Mouse (Mus musculus): Measurements from ENCODE around the gene C1qtnf4. TPM values are rescaled to one million over a fixed set of nuclear protein-coding genes. Genes with fewer than 3 reads are reported as not detected.

C1qtnf4 gene
- polyA plus RNA-seq, 2 experiments: 1.9 to 2.7 TPM

DNA sequence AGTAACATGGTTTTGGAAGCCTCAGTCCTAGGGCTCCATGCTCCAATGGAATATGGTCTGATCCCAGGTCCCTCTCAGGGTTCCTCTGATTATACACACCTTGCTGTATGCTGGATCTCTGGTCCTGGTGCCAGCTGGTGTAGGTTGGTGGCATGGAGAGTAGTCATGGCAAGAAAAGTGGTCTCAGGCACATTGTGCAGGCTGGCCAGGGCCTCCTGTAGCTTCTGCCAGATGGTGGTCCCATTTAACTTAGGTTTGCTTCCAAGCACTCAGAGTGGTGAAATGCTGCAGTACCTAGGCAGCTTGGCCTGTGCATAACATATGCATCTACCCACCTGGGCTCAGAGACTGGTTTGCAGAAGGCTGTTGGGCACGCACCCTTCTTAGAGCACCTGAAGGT is 35.3 kb upstream of the C1qtnf4 start:
- Histone ChIP-seq H3K36me3 (replicated peaks; ENCODE audit: control insufficient read depth, insufficient read depth, low read depth) (peaks cover 32% of the 10 kb centered on the region), H3K9ac (replicated peaks) (no peak overlapping the region), H3K27ac (no peak overlapping the region), H3K4me2 (ENCODE audit: low read depth) (no peak overlapping the region), H3K4me3 (ENCODE audit: insufficient read depth in 1 of 2, low read depth in 2 of 2, low read length in 2 of 2) (no peak overlapping the region), H3K9me3 (ENCODE audit: control insufficient read depth, low read length) (no peaks in the 10 kb centered on the region), H3K4me1 (replicated peaks; ENCODE audit: control insufficient read depth in 2 of 2, insufficient read depth in 2 of 2, low read length in 1 of 2) (peaks cover 16% of the 10 kb centered on the region in 2 experiments), H3K27me3 (ENCODE audit: control insufficient read depth, insufficient read depth, low read length) (no peaks in the 10 kb centered on the region)
- WGBS (ENCODE audit: insufficient replicate concordance): 76% methylated on average over 1 of the region's 1 CpGs
- DNase-seq (ENCODE audit: low read depth in 3 of 3, low spot score in 3 of 3) (no peak), ATAC-seq (ENCODE audit: insufficient read depth) (no peak)
- TF ChIP-seq EP300 (IDR thresholded peaks at IDR 0.05; ENCODE audit: low read depth) (no peak), CTCF (IDR thresholded peaks at IDR 0.05; ENCODE audit: low read depth) (no peak)

DNA sequence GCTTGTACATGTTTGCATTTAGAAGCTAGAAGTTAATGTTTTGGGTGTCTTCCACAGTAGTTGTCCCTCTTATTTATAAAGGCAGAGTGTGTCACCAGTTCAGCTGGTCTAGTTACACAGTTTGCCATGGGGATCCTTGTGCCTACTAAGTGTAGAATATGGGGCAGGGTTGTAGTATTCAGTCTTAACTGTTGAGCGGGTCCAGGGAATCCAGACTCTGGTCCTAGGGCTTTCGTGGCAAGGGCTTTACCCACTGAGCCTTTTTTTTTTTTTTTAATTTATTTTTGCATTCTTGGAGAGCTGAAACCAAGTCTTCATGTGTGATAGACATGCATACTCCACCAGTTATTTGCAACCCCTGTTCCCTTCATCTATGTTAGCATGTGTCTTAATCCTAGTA is 24.2 kb upstream of the C1qtnf4 start:
- WGBS (ENCODE audit: insufficient replicate concordance): 84% methylated on average over 2 of the region's 2 CpGs

DNA sequence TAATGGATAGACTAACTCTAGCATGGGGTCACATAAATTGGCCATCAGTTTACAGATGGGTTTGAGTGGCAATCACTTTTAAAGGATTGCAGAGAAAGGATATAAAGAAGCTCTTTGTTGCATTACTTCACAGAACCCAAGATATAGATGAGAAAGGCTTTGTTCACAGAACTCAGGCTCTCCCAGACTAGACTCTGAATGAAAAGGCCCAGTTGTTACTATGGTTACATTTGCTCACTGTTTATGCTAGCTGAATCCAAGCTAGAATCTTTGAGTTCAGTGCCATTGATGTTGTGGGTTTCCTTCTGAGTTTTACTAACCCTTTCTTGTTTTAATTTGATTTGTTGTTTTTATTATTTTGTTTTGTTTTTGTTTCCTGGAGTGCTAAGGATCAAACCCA is 21.5 kb upstream of the C1qtnf4 start:
- no peak overlapping the region for H3K4me2 ChIP-seq (ENCODE audit: low read depth)
- no peaks in the 10 kb centered on the region for H3K9me3 ChIP-seq (ENCODE audit: control insufficient read depth, low read length)
- no peaks in the 10 kb centered on the region for H3K27me3 ChIP-seq (ENCODE audit: control insufficient read depth, insufficient read depth, low read length)
- ATAC-seq (ENCODE audit: insufficient read depth) (no peak), DNase-seq (ENCODE audit: low read depth in 3 of 3, low spot score in 3 of 3) (no peak)
- no peak for TF ChIP-seq CTCF (IDR thresholded peaks at IDR 0.05; ENCODE audit: low read depth)
- no peak for TF ChIP-seq EP300 (IDR thresholded peaks at IDR 0.05; ENCODE audit: low read depth)
- no peak overlapping the region for H3K27ac ChIP-seq
- H3K4me1 ChIP-seq (replicated peaks; ENCODE audit: control insufficient read depth in 2 of 2, insufficient read depth in 2 of 2, low read length in 1 of 2): peaks cover 7 to 17% of the 10 kb centered on the region in 2 experiments
- no peak overlapping the region for H3K9ac ChIP-seq (replicated peaks)
- peaks cover 42% of the 10 kb centered on the region for H3K36me3 ChIP-seq (replicated peaks; ENCODE audit: control insufficient read depth, insufficient read depth, low read depth)
- H3K4me3 ChIP-seq (ENCODE audit: insufficient read depth in 1 of 2, low read depth in 2 of 2, low read length in 2 of 2): no peak overlapping the region

More for the DNA sequence above, 24.2 kb upstream of the C1qtnf4 start:
- Histone ChIP-seq H3K9me3 (ENCODE audit: control insufficient read depth, low read length) (no peaks in the 10 kb centered on the region), H3K4me3 (ENCODE audit: insufficient read depth in 1 of 2, low read depth in 2 of 2, low read length in 2 of 2) (no peak overlapping the region), H3K27me3 (ENCODE audit: control insufficient read depth, insufficient read depth, low read length) (no peaks in the 10 kb centered on the region), H3K9ac (replicated peaks) (no peak overlapping the region), H3K36me3 (replicated peaks; ENCODE audit: control insufficient read depth, insufficient read depth, low read depth) (peaks cover 53% of the 10 kb centered on the region), H3K4me1 (replicated peaks; ENCODE audit: control insufficient read depth in 2 of 2, insufficient read depth in 2 of 2, low read length in 1 of 2) (no peaks in the 10 kb centered on the region), H3K27ac (no peak overlapping the region), H3K4me2 (ENCODE audit: low read depth) (no peak overlapping the region)
- ATAC-seq (ENCODE audit: insufficient read depth) (no peak), DNase-seq (ENCODE audit: low read depth in 3 of 3, low spot score in 3 of 3) (no peak)
- TF ChIP-seq CTCF (IDR thresholded peaks at IDR 0.05; ENCODE audit: low read depth): no peak
- TF ChIP-seq EP300 (IDR thresholded peaks at IDR 0.05; ENCODE audit: low read depth): no peak

DNA sequence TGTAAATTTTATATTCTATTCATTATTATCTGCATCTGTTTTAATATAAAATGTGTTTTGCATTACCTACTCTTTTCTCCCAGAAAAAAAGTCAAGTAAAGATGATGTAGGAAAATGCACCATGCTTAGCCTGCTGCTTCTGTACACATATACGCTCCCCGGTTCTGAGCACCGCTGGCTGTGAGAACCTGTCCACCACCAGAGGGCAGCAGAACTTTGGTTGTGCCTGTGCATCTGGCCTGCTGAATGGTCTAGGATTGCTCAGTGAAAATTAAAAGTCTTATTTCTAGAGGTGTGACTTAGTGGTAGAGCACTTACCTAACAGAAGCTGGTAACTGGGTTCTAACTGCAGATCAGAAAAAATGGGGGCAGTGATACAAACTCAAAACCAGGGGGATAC is 19.1 kb upstream of the C1qtnf4 start:
- Histone ChIP-seq H3K36me3 (replicated peaks; ENCODE audit: control insufficient read depth, insufficient read depth, low read depth) (peaks cover 24% of the 10 kb centered on the region), H3K9me3 (ENCODE audit: control insufficient read depth, low read length) (no peaks in the 10 kb centered on the region), H3K4me2 (ENCODE audit: low read depth) (no peak overlapping the region), H3K27me3 (ENCODE audit: control insufficient read depth, insufficient read depth, low read length) (no peaks in the 10 kb centered on the region), H3K4me3 (ENCODE audit: insufficient read depth in 1 of 2, low read depth in 2 of 2, low read length in 2 of 2) (no peak overlapping the region), H3K9ac (replicated peaks) (no peak overlapping the region), H3K27ac (no peak overlapping the region), H3K4me1 (replicated peaks; ENCODE audit: control insufficient read depth in 2 of 2, insufficient read depth in 2 of 2, low read length in 1 of 2) (peaks cover 27 to 36% of the 10 kb centered on the region in 2 experiments)
- ATAC-seq (ENCODE audit: insufficient read depth): peak; percentile 38; the same call in 1 of the 2 replicates
- 23% methylated on average over 3 of the region's 3 CpGs for WGBS (ENCODE audit: insufficient replicate concordance)
- no peak for TF ChIP-seq EP300 (IDR thresholded peaks at IDR 0.05; ENCODE audit: low read depth)
- TF ChIP-seq CTCF (IDR thresholded peaks at IDR 0.05; ENCODE audit: low read depth): peak; percentile 98
- peak; percentile 59 to 67 (median 59) for DNase-seq (ENCODE audit: low read depth in 3 of 3, low spot score in 3 of 3)

DNA sequence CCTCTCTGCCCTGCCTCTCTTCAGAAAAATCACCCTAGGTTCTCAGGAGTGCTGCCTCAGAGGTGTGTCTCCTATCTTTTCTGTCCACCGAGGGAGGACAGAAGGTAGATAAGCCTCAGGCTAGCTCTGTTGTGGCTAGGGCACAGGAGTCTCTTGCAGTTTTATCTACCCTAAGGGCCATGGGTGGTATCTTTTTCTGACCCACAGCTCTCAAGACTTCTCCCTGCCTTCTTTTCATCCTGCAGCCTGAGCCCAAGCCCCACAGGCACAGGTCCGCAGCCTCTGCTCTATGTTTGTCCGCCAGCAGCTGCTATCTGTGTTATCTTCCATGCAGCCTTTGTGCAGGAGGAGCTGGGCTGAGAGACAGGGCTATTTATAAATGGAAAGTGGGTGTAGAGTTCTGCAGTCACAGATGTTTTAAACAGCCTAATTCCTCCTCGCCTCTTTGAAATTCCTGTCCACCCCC is 15.5 kb upstream of the C1qtnf4 start:
- Histone ChIP-seq H3K4me3 (ENCODE audit: insufficient read depth in 1 of 2, low read depth in 2 of 2, low read length in 2 of 2) (peak overlapping the region in 1 of 2 experiments; percentile 25; a peak in 1 of 4 replicates), H3K36me3 (replicated peaks; ENCODE audit: control insufficient read depth, insufficient read depth, low read depth) (peaks cover 11% of the 10 kb centered on the region), H3K9me3 (ENCODE audit: control insufficient read depth, low read length) (no peaks in the 10 kb centered on the region), H3K4me2 (ENCODE audit: low read depth) (peak overlapping the region; percentile 70), H3K4me1 (replicated peaks; ENCODE audit: control insufficient read depth in 2 of 2, insufficient read depth in 2 of 2, low read length in 1 of 2) (peaks cover 27 to 41% of the 10 kb centered on the region in 2 experiments), H3K9ac (replicated peaks) (peak overlapping the region; percentile 60), H3K27me3 (ENCODE audit: control insufficient read depth, insufficient read depth, low read length) (no peaks in the 10 kb centered on the region), H3K27ac (peak overlapping the region; percentile 91)
- DNase-seq (ENCODE audit: low read depth in 3 of 3, low spot score in 3 of 3) (peak; percentile 57 to 70 (median 69)), ATAC-seq (ENCODE audit: insufficient read depth) (peak; percentile 91)
- peak; percentile 7; the same call in 1 of the 2 replicates for TF ChIP-seq CTCF (IDR thresholded peaks at IDR 0.05; ENCODE audit: low read depth)
- peak; percentile 84 for TF ChIP-seq EP300 (IDR thresholded peaks at IDR 0.05; ENCODE audit: low read depth)
- 2% methylated on average over 4 of the region's 4 CpGs for WGBS (ENCODE audit: insufficient replicate concordance)
